In genomic region chr14:120881054-120881453, GRCm38 (mm10) we compare ENCODE assay signal across 20 mouse cellular contexts. TPM values are rescaled to one million over a fixed set of nuclear protein-coding genes. Genes with fewer than 3 reads are reported as not detected.
DNase-seq lines count a peak whose midpoint lies in the region; ATAC-seq and TF ChIP-seq lines count a peak whose summit lies in the region.
"Had no signal": no experiment of that assay in that cellular context is flagged by ENCODE, and none has a peak within 500 bp of the region (broad histone marks: within the 10 kb centered on the region; RNA-seq: fewer than 3 reads in every experiment).

No protein-coding gene starts in this region.

- H3K9me3 ChIP-seq in intestine, postnatal 0 days (ENCODE audit: control insufficient read depth) = no peaks in the 10 kb centered on the region
- H3K9me3 ChIP-seq: embryonic facial prominence, embryonic 12.5 days; forebrain, embryonic 15.5 days; heart, embryonic 10.5 days; hindbrain, embryonic 13.5 days had no signal

- no peaks in the 10 kb centered on the region for H3K4me1 ChIP-seq in intestine, postnatal 0 days (replicated peaks; ENCODE audit: control insufficient read depth, insufficient read depth, low read length)
- H3K4me1 ChIP-seq: embryonic facial prominence, embryonic 12.5 days; forebrain, embryonic 15.5 days; hindbrain, embryonic 13.5 days had no signal

- no peak for TF ChIP-seq CTCF in intestine, postnatal 0 days (IDR thresholded peaks at IDR 0.05; ENCODE audit: low read depth)

- H3K4me3 ChIP-seq in intestine, postnatal 0 days (ENCODE audit: low read depth, low read length) = no peak overlapping the region
- H3K4me3 ChIP-seq: embryonic facial prominence, embryonic 12.5 days; forebrain, embryonic 15.5 days; heart, embryonic 10.5 days; hindbrain, embryonic 13.5 days had no signal

- ATAC-seq in intestine, postnatal 0 days = no peak
- ATAC-seq: activated CD4-positive, CD25-positive, alpha-beta regulatory T cell, adult 4 months; forebrain, embryonic 15.5 days; hindbrain, postnatal 0 days had no signal

- WGBS in intestine, postnatal 0 days = 81% methylated on average over 9 of the region's 9 CpGs

- H3K9ac ChIP-seq in intestine, postnatal 0 days (ENCODE audit: low read depth, low read length) = no peak overlapping the region
- H3K9ac ChIP-seq: embryonic facial prominence, embryonic 12.5 days; forebrain, embryonic 15.5 days; hindbrain, embryonic 13.5 days had no signal

- no peaks in the 10 kb centered on the region for H3K36me3 ChIP-seq in intestine, postnatal 0 days (ENCODE audit: control insufficient read depth, insufficient read depth)
- H3K36me3 ChIP-seq: embryonic facial prominence, embryonic 12.5 days; forebrain, embryonic 15.5 days; heart, embryonic 10.5 days; hindbrain, embryonic 13.5 days had no signal

- no peak overlapping the region for H3K4me2 ChIP-seq in intestine, postnatal 0 days (replicated peaks; ENCODE audit: low read depth)
- H3K4me2 ChIP-seq: embryonic facial prominence, embryonic 12.5 days; forebrain, embryonic 15.5 days; hindbrain, embryonic 13.5 days had no signal

- DNase-seq in cerebellum, adult 18-20 months = peak; percentile 3
- no peak for DNase-seq in cerebellum, adult 8-10 months
- peak; percentile 85 for DNase-seq in heart, adult 11 months
- no peak for DNase-seq in heart, postnatal 10 days
- DNase-seq in ES-CJ7 (ENCODE audit: low read depth, low spot score) = peak; percentile 46
- peak; percentile 22 to 23 for DNase-seq in cerebellum, postnatal 36 days
- no peak for DNase-seq in right cerebral cortex, adult 18-20 months
- DNase-seq: adrenal gland, postnatal 14 days; gastrocnemius, postnatal 36 days; heart, adult 18-20 months; heart, postnatal 14 days; kidney, adult 18-20 months had no signal

- no peaks in the 10 kb centered on the region for H3K27me3 ChIP-seq in intestine, postnatal 0 days (replicated peaks; ENCODE audit: control insufficient read depth, insufficient read depth, low read length)
- H3K27me3 ChIP-seq: CH12.LX; embryonic facial prominence, embryonic 12.5 days; forebrain, embryonic 15.5 days; hindbrain, embryonic 13.5 days had no signal

- no peak overlapping the region for H3K27ac ChIP-seq in intestine, postnatal 0 days (ENCODE audit: low read depth, low read length)
- H3K27ac ChIP-seq: embryonic facial prominence, embryonic 12.5 days; forebrain, embryonic 15.5 days; heart, embryonic 10.5 days; hindbrain, embryonic 13.5 days; hindbrain, postnatal 0 days had no signal

- intact Hi-C loops in heart, postnatal 10 days (cut with DNase I) = no loop called here

RNA-seq across cellular contexts. Expression of gene Ipo5, which starts 30.0 kb away (rescaled TPM):
- total RNA-seq in heart, postnatal 10 days (2021) = 100 to 1,000 TPM in 1 of 2 experiments, 10 to 100 TPM in 1; 97.4 to 102 TPM
- 21.2 and 21.9 TPM in 2 replicates for polyA plus RNA-seq in intestine, postnatal 0 days (2015; fragmentation: Nextera tagmentation; extraction: Ambion mirVana)

Comparison
In these comparisons a context has a peak if more than half of its experiments do, and no peak if none do; other contexts are left out.
1. DNase-seq: peak in cerebellum, adult 18-20 months (2 of 2), heart, adult 11 months (single experiment), ES-CJ7 (single experiment) and cerebellum, postnatal 36 days (2 of 2); none in cerebellum, adult 8-10 months (single experiment), heart, postnatal 10 days (0 of 2) and right cerebral cortex, adult 18-20 months (single experiment).